In the genomic region with DNA sequence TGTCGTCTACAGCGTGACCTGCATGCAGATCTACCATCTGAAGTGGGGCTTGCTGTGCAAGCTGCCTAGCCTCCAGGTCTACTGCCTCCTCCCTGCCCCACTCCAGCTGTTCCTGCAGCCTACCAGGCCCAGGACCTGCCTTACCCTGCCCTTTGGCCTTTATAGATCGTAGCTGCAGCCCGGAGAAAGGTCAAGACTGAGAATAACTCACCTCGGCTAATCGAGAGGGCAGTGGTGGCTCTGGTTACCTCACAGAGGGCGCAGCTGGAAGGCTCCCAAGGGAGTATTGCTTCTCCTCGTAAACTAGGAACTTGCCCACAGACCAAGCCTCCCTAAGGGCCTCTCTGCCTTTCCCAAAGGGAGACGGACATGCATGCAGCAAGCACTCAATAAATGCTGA, we compare ENCODE assay signal across 32 mouse cellular contexts. TPM values are rescaled to one million over a fixed set of nuclear protein-coding genes. Genes with fewer than 3 reads are reported as not detected.
DNase-seq lines count a peak whose midpoint lies in the region; ATAC-seq and TF ChIP-seq lines count a peak whose summit lies in the region.
"Had no signal": no experiment of that assay in that cellular context is flagged by ENCODE, and none has a peak within 500 bp of the region (broad histone marks: within the 10 kb centered on the region; RNA-seq: fewer than 3 reads in every experiment).

No protein-coding gene starts in this region.

- H3K36me3 ChIP-seq in liver, embryonic 14.5 days (replicated peaks; ENCODE audit: control insufficient read depth, insufficient read depth, low read depth), result peaks cover 20% of the 10 kb centered on the region
- peaks cover 100% of the 10 kb centered on the region for H3K36me3 ChIP-seq in liver, embryonic 12.5 days
- H3K36me3 ChIP-seq in liver, postnatal 0 days (replicated peaks; ENCODE audit: insufficient read depth, low read length), result peaks cover 86% of the 10 kb centered on the region
- peaks cover 93% of the 10 kb centered on the region for H3K36me3 ChIP-seq in neural tube, embryonic 15.5 days

- H3K27me3 ChIP-seq in liver, embryonic 14.5 days (ENCODE audit: control insufficient read depth, insufficient read depth, low read length), result no peaks in the 10 kb centered on the region
- H3K27me3 ChIP-seq in liver, embryonic 12.5 days (replicated peaks), result no peaks in the 10 kb centered on the region
- no peaks in the 10 kb centered on the region for H3K27me3 ChIP-seq in liver, postnatal 0 days (ENCODE audit: insufficient read depth, low read length)
- H3K27me3 ChIP-seq in neural tube, embryonic 15.5 days (replicated peaks), result no peaks in the 10 kb centered on the region
- H3K27me3 ChIP-seq: hindbrain, embryonic 15.5 days; limb, embryonic 12.5 days; midbrain, embryonic 12.5 days had no signal

- H3K4me1 ChIP-seq in liver, embryonic 14.5 days (replicated peaks; ENCODE audit: control insufficient read depth in 2 of 2, insufficient read depth in 2 of 2, low read length in 1 of 2), result no peaks in the 10 kb centered on the region
- H3K4me1 ChIP-seq in liver, embryonic 12.5 days, result 0 out of 2 replicates have a peak, but pooled peaks cover 7% of the 10 kb centered on the region
- peaks cover 18% of the 10 kb centered on the region for H3K4me1 ChIP-seq in liver, postnatal 0 days (ENCODE audit: insufficient read depth)
- no peaks in the 10 kb centered on the region for H3K4me1 ChIP-seq in neural tube, embryonic 15.5 days
- H3K4me1 ChIP-seq: hindbrain, embryonic 15.5 days; limb, embryonic 12.5 days; midbrain, embryonic 12.5 days had no signal

- ATAC-seq in liver, embryonic 14.5 days (ENCODE audit: insufficient read depth), result no peak
- no peak; the same call in 1 of the 2 replicates for ATAC-seq in liver, embryonic 12.5 days
- ATAC-seq in liver, postnatal 0 days, result peak; percentile 19; the same call in 1 of the 2 replicates
- ATAC-seq in neural tube, embryonic 15.5 days (ENCODE audit: low FRiP score), result no peak
- ATAC-seq: activated CD4-positive, CD25-positive, alpha-beta regulatory T cell, adult 4 months had no signal

- H3K4me2 ChIP-seq in liver, embryonic 14.5 days (ENCODE audit: low read depth), result no peak overlapping the region
- no peak overlapping the region for H3K4me2 ChIP-seq in liver, embryonic 12.5 days
- H3K4me2 ChIP-seq in liver, postnatal 0 days (ENCODE audit: low read depth, low read length), result no peak overlapping the region
- no peak overlapping the region for H3K4me2 ChIP-seq in neural tube, embryonic 15.5 days
- H3K4me2 ChIP-seq: hindbrain, embryonic 15.5 days; limb, embryonic 12.5 days; midbrain, embryonic 12.5 days had no signal

- DNase-seq in liver, embryonic 14.5 days (ENCODE audit: low read depth in 3 of 3, low spot score in 3 of 3), result no peak
- peak; percentile 77 for DNase-seq in gastrocnemius, postnatal 14 days
- DNase-seq in liver, postnatal 0 days, result no peak
- DNase-seq in right cerebral cortex, adult 18-20 months, result no peak
- DNase-seq in ovary, postnatal 14 days (ENCODE audit: low spot score), result no peak
- DNase-seq: cerebellum, adult 11-12 months; cerebellum, postnatal 10 days; heart, adult 2 months; heart, postnatal 36 days; kidney, postnatal 25 days; layer of hippocampus, postnatal 36 days; lung, adult 2 months; lung, postnatal 14 days; retina, postnatal 1 day; right cerebral cortex, postnatal 4 days; thymus, adult 2 months; thymus, postnatal 4 days had no signal

- no peak overlapping the region for H3K9ac ChIP-seq in liver, embryonic 14.5 days (replicated peaks)
- H3K9ac ChIP-seq in liver, embryonic 12.5 days, result no peak overlapping the region
- H3K9ac ChIP-seq in liver, postnatal 0 days (replicated peaks), result no peak overlapping the region
- H3K9ac ChIP-seq in neural tube, embryonic 15.5 days (replicated peaks), result no peak overlapping the region
- H3K9ac ChIP-seq: hindbrain, embryonic 15.5 days; limb, embryonic 12.5 days; midbrain, embryonic 12.5 days had no signal

- no peak for TF ChIP-seq EP300 in liver, embryonic 14.5 days (IDR thresholded peaks at IDR 0.05; ENCODE audit: low read depth)
- no peak for TF ChIP-seq EP300 in liver, postnatal 0 days (IDR thresholded peaks at IDR 0.05; ENCODE audit: low read depth)

- H3K27ac ChIP-seq in liver, embryonic 14.5 days, result no peak overlapping the region
- no peak overlapping the region for H3K27ac ChIP-seq in liver, embryonic 12.5 days
- H3K27ac ChIP-seq in liver, postnatal 0 days (ENCODE audit: low read depth), result peak overlapping the region; percentile 67
- H3K27ac ChIP-seq in neural tube, embryonic 15.5 days (replicated peaks), result no peak overlapping the region
- H3K27ac ChIP-seq: heart, adult 2 months; hindbrain, embryonic 15.5 days; limb, embryonic 12.5 days; midbrain, embryonic 12.5 days had no signal

- intact Hi-C loops in gastrocnemius, postnatal 14 days (cut with DNase I; ENCODE audit: low total_unique reads), result no loop called here

- H3K9me3 ChIP-seq in liver, embryonic 14.5 days (ENCODE audit: control insufficient read depth, low read length), result no peaks in the 10 kb centered on the region
- no peaks in the 10 kb centered on the region for H3K9me3 ChIP-seq in liver, embryonic 12.5 days (replicated peaks)
- no peaks in the 10 kb centered on the region for H3K9me3 ChIP-seq in liver, postnatal 0 days (ENCODE audit: low read length)
- no peaks in the 10 kb centered on the region for H3K9me3 ChIP-seq in neural tube, embryonic 15.5 days (replicated peaks)
- H3K9me3 ChIP-seq: hindbrain, embryonic 15.5 days; limb, embryonic 12.5 days; midbrain, embryonic 12.5 days had no signal

- TF ChIP-seq CTCF in liver, embryonic 14.5 days (IDR thresholded peaks at IDR 0.05; ENCODE audit: low read depth), result 0 out of 2 replicates have a peak, but pooled peaks have one; percentile 5
- TF ChIP-seq CTCF in liver, postnatal 0 days (IDR thresholded peaks at IDR 0.05; ENCODE audit: low read depth), result no peak

- H3K4me3 ChIP-seq in liver, embryonic 14.5 days (ENCODE audit: insufficient read depth in 1 of 2, low read depth in 2 of 2, low read length in 2 of 2), result no peak overlapping the region
- no peak overlapping the region for H3K4me3 ChIP-seq in liver, embryonic 12.5 days
- H3K4me3 ChIP-seq in liver, postnatal 0 days (ENCODE audit: low read depth, low read length), result no peak overlapping the region
- H3K4me3 ChIP-seq in neural tube, embryonic 15.5 days (replicated peaks), result no peak overlapping the region
- H3K4me3 ChIP-seq: heart, adult 2 months; hindbrain, embryonic 15.5 days; limb, embryonic 12.5 days; midbrain, embryonic 12.5 days had no signal

- WGBS in liver, embryonic 14.5 days (ENCODE audit: insufficient replicate concordance), result 65% methylated on average over 9 of the region's 9 CpGs
- WGBS in liver, embryonic 12.5 days (ENCODE audit: insufficient replicate concordance), result 81% methylated on average over 9 of the region's 9 CpGs
- WGBS in liver, postnatal 0 days (ENCODE audit: insufficient replicate concordance), result 65% methylated on average over 9 of the region's 9 CpGs
- WGBS in neural tube, embryonic 15.5 days, result 85% methylated on average over 9 of the region's 9 CpGs

RNA-seq across cellular contexts. Expression of a gene that starts 14.7 kb away (rescaled TPM):
- 83.2 and 101 TPM in 2 replicates for polyA plus RNA-seq in liver, embryonic 14.5 days (2012; rRNA removed)
- 107 and 108 TPM in 2 replicates for polyA plus RNA-seq in liver, embryonic 14.5 days (2014; fragmentation: Nextera tagmentation; extraction: Ambion mirVana)
- 207 and 222 TPM in 2 replicates for polyA plus RNA-seq in liver, embryonic 12.5 days (2016; fragmentation: Nextera tagmentation; extraction: Ambion mirVana)
- total RNA-seq in gastrocnemius, postnatal 14 days (2021), result 1,000 to 10,000 TPM; 1,010 to 1,102 TPM
- polyA plus RNA-seq in liver, postnatal 0 days (2015; fragmentation: Nextera tagmentation; extraction: Ambion mirVana), result 173 and 218 TPM in 2 replicates
- polyA plus RNA-seq in neural tube, embryonic 15.5 days (2015; fragmentation: Nextera tagmentation; extraction: Ambion mirVana), result 326 and 346 TPM in 2 replicates

RNA-seq across cellular contexts. Expression of a gene that starts 19.0 kb away (rescaled TPM):
- 12.4 and 14.1 TPM in 2 replicates for polyA plus RNA-seq in liver, embryonic 14.5 days (2012; rRNA removed)
- 20.4 and 21.7 TPM in 2 replicates for polyA plus RNA-seq in liver, embryonic 14.5 days (2014; fragmentation: Nextera tagmentation; extraction: Ambion mirVana)
- 39.1 and 39.2 TPM in 2 replicates for polyA plus RNA-seq in liver, embryonic 12.5 days (2016; fragmentation: Nextera tagmentation; extraction: Ambion mirVana)
- total RNA-seq in gastrocnemius, postnatal 14 days (2021), result 10 to 100 TPM; 17.1 to 17.6 TPM
- polyA plus RNA-seq in liver, postnatal 0 days (2015; fragmentation: Nextera tagmentation; extraction: Ambion mirVana), result 14.2 and 17.2 TPM in 2 replicates
- 72.2 and 89.5 TPM in 2 replicates for polyA plus RNA-seq in neural tube, embryonic 15.5 days (2015; fragmentation: Nextera tagmentation; extraction: Ambion mirVana)

RNA-seq across cellular contexts. Expression of a gene that starts 35.4 kb away (rescaled TPM):
- polyA plus RNA-seq in liver, embryonic 14.5 days (2012; rRNA removed), result not detected in 2 replicates
- polyA plus RNA-seq in liver, embryonic 14.5 days (2014; fragmentation: Nextera tagmentation; extraction: Ambion mirVana), result 0.30 TPM in 1 of 2 replicates, not detected in the other
- polyA plus RNA-seq in liver, embryonic 12.5 days (2016; fragmentation: Nextera tagmentation; extraction: Ambion mirVana), result not detected in 2 replicates
- total RNA-seq in gastrocnemius, postnatal 14 days (2021), result not detected
- polyA plus RNA-seq in liver, postnatal 0 days (2015; fragmentation: Nextera tagmentation; extraction: Ambion mirVana), result not detected in 2 replicates
- not detected in 2 replicates for polyA plus RNA-seq in neural tube, embryonic 15.5 days (2015; fragmentation: Nextera tagmentation; extraction: Ambion mirVana)
- total RNA-seq: adrenal gland, postnatal 36 days; heart, adult 2 months; heart, postnatal 36 days; layer of hippocampus, adult 8-10 months; layer of hippocampus, postnatal 36 days; left cerebral cortex, postnatal 10 days; megakaryocyte, adult 5-6 weeks; MEL had no signal
- polyA plus RNA-seq: activated CD4-positive, CD25-positive, alpha-beta regulatory T cell, adult 4 months; embryonic facial prominence, embryonic 11.5 days; heart, adult 2 months; hindbrain, embryonic 15.5 days; intestine, embryonic 14.5 days; kidney, embryonic 14.5 days; lung, adult 2 months; stomach, embryonic 16.5 days; thymus, adult 2 months had no signal

RNA-seq across cellular contexts. Expression of a gene that starts 46.1 kb away (rescaled TPM):
- polyA plus RNA-seq in liver, embryonic 14.5 days (2012; rRNA removed), result 37.4 and 62.1 TPM in 2 replicates
- 83.0 and 97.5 TPM in 2 replicates for polyA plus RNA-seq in liver, embryonic 14.5 days (2014; fragmentation: Nextera tagmentation; extraction: Ambion mirVana)
- 165 and 174 TPM in 2 replicates for polyA plus RNA-seq in liver, embryonic 12.5 days (2016; fragmentation: Nextera tagmentation; extraction: Ambion mirVana)
- total RNA-seq in gastrocnemius, postnatal 14 days (2021), result 10 to 100 TPM; 36.4 to 44.3 TPM
- polyA plus RNA-seq in liver, postnatal 0 days (2015; fragmentation: Nextera tagmentation; extraction: Ambion mirVana), result 42.1 and 50.0 TPM in 2 replicates
- 157 and 172 TPM in 2 replicates for polyA plus RNA-seq in neural tube, embryonic 15.5 days (2015; fragmentation: Nextera tagmentation; extraction: Ambion mirVana)
